Comparison of ENCODE assay signal across 9 mouse cellular contexts in the genomic region with DNA sequence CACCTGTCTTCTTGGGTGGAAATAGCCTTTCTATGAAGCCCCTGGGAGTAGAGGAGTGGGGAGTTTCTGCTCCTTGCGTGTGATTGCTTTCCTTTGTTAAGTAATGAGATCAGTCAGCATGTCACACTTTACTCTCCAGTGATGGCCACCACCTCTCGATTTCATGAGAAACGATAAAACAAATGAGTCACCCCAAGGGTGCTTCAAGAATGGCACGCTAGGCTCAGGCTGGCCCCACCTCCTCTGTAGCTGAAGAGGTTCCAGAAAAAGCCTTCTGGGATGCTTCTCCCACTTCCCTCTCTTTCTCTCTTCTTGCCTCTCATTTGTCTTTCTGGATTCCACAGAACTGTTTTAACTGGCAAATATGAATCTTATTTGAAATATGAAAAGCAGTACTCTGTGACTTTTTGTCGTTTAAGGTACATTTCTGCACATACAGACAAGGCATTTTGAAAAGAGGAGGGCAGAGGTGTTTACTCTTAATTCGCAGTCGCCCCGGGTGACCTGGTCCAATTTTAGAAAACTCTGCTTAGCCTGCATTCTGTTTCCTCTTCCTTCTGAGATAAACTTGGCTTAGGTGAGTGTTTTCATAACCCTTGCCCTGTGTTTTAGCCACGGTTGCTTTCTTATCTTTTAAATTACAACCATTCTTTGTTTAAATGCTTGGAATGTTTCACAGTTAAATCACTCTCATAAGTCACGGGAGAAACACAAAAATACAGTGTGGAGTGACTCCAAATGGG. TPM values are rescaled to one million over a fixed set of nuclear protein-coding genes. Genes with fewer than 3 reads are reported as not detected.
DNase-seq lines count a peak whose midpoint lies in the region; ATAC-seq and TF ChIP-seq lines count a peak whose summit lies in the region.
"Had no signal": no experiment of that assay in that cellular context is flagged by ENCODE, and none has a peak within 500 bp of the region (broad histone marks: within the 10 kb centered on the region; RNA-seq: fewer than 3 reads in every experiment).

No protein-coding gene starts in this region.

- H3K4me1 ChIP-seq in lung, postnatal 0 days (ENCODE audit: insufficient read depth, low read depth, low read length) = no peaks in the 10 kb centered on the region
- H3K4me1 ChIP-seq in lung, adult 2 months (ENCODE audit: control insufficient read depth, insufficient read depth, low read length) = no peaks in the 10 kb centered on the region; the same call in 1 of the 2 replicates
- 0 out of 2 replicates have a peak, but pooled peaks cover 8% of the 10 kb centered on the region for H3K4me1 ChIP-seq in stomach, embryonic 16.5 days (ENCODE audit: control insufficient read depth, insufficient read depth, low read length)
- H3K4me1 ChIP-seq in forebrain, embryonic 12.5 days = no peaks in the 10 kb centered on the region

- no peak overlapping the region for H3K4me3 ChIP-seq in lung, postnatal 0 days (ENCODE audit: low read depth, low read length)
- no peak overlapping the region for H3K4me3 ChIP-seq in lung, adult 2 months (replicated peaks; ENCODE audit: extremely low read depth, low read depth, low read length)
- no peak overlapping the region for H3K4me3 ChIP-seq in stomach, embryonic 16.5 days (replicated peaks; ENCODE audit: low read length)
- H3K4me3 ChIP-seq in forebrain, embryonic 12.5 days (replicated peaks) = no peak overlapping the region

- no peak overlapping the region for H3K27ac ChIP-seq in lung, postnatal 0 days (ENCODE audit: low read length)
- no peak overlapping the region for H3K27ac ChIP-seq in stomach, embryonic 16.5 days (ENCODE audit: low read length)
- H3K27ac ChIP-seq in forebrain, embryonic 12.5 days = no peak overlapping the region

- TF ChIP-seq CTCF in lung, postnatal 0 days (IDR thresholded peaks at IDR 0.05) = no peak
- TF ChIP-seq CTCF in lung, adult 2 months (IDR thresholded peaks at IDR 0.05; ENCODE audit: insufficient read depth, low read length) = no peak

- peak; percentile 73 for TF ChIP-seq EP300 in lung, postnatal 0 days (IDR thresholded peaks at IDR 0.05)

- no peaks in the 10 kb centered on the region for H3K36me3 ChIP-seq in lung, postnatal 0 days (ENCODE audit: insufficient read depth, low read length)
- no peaks in the 10 kb centered on the region for H3K36me3 ChIP-seq in stomach, embryonic 16.5 days (ENCODE audit: control insufficient read depth, insufficient read depth, low read length)
- H3K36me3 ChIP-seq in forebrain, embryonic 12.5 days (replicated peaks) = no peaks in the 10 kb centered on the region

- DNase-seq in lung, postnatal 0 days (ENCODE audit: low spot score) = peak; percentile 42
- no peak for DNase-seq in lung, adult 2 months
- no peak for DNase-seq in retina, embryonic 14.5 days (ENCODE audit: low spot score)
- DNase-seq: cerebellum, adult 8-10 months had no signal

- 9% methylated on average over 10 of the region's 10 CpGs for WGBS in lung, postnatal 0 days
- WGBS in lung, adult 2 months = 7% methylated on average over 10 of the region's 10 CpGs
- 10% methylated on average over 10 of the region's 10 CpGs for WGBS in stomach, embryonic 16.5 days
- WGBS in forebrain, embryonic 12.5 days = 59% methylated on average over 10 of the region's 10 CpGs

- H3K27me3 ChIP-seq in lung, postnatal 0 days (replicated peaks; ENCODE audit: insufficient read depth, low read length) = no peaks in the 10 kb centered on the region
- H3K27me3 ChIP-seq in stomach, embryonic 16.5 days (ENCODE audit: control insufficient read depth, insufficient read depth, low read length) = no peaks in the 10 kb centered on the region
- no peaks in the 10 kb centered on the region for H3K27me3 ChIP-seq in forebrain, embryonic 12.5 days

- H3K9me3 ChIP-seq in lung, postnatal 0 days (ENCODE audit: low read length) = no peaks in the 10 kb centered on the region
- H3K9me3 ChIP-seq in stomach, embryonic 16.5 days (replicated peaks; ENCODE audit: control insufficient read depth, low read length) = no peaks in the 10 kb centered on the region
- H3K9me3 ChIP-seq in forebrain, embryonic 12.5 days = no peaks in the 10 kb centered on the region

- H3K9ac ChIP-seq in lung, postnatal 0 days (replicated peaks; ENCODE audit: low read depth) = no peak overlapping the region
- no peak overlapping the region for H3K9ac ChIP-seq in stomach, embryonic 16.5 days (ENCODE audit: low read length)
- no peak overlapping the region for H3K9ac ChIP-seq in forebrain, embryonic 12.5 days

- H3K4me2 ChIP-seq in lung, postnatal 0 days (replicated peaks; ENCODE audit: low read depth, low read length) = 0 out of 2 replicates have a peak overlapping the region, but pooled peaks have one; percentile 0
- 0 out of 2 replicates have a peak overlapping the region, but pooled peaks have one; percentile 4 for H3K4me2 ChIP-seq in stomach, embryonic 16.5 days (ENCODE audit: low read depth, low read length)
- no peak overlapping the region for H3K4me2 ChIP-seq in forebrain, embryonic 12.5 days

- ATAC-seq in lung, postnatal 0 days = peak; percentile 75
- peak; percentile 32 for ATAC-seq in activated CD4-positive, CD25-positive, alpha-beta regulatory T cell, adult 4 months
- peak; percentile 14 for ATAC-seq in inflammation-experienced regulatory T-cells, adult 6 months
- no peak for ATAC-seq in stomach, embryonic 16.5 days (ENCODE audit: insufficient read depth, low FRiP score)
- no peak for ATAC-seq in forebrain, embryonic 12.5 days (ENCODE audit: low FRiP score)

- no peak for TF ChIP-seq POLR2A in lung, adult 2 months (IDR thresholded peaks at IDR 0.05; ENCODE audit: borderline replicate concordance, extremely low read depth, low read depth, low read length)

RNA-seq across cellular contexts. Expression of a gene that starts 15.3 kb away (rescaled TPM):
- polyA plus RNA-seq in lung, postnatal 0 days (2015; fragmentation: Nextera tagmentation; extraction: Ambion mirVana) = 0.08 and 0.18 TPM in 2 replicates
- 0.09 and 0.31 TPM in 2 replicates for polyA plus RNA-seq in lung, adult 2 months (2012; rRNA removed)
- polyA plus RNA-seq in activated CD4-positive, CD25-positive, alpha-beta regulatory T cell, adult 4 months (2017; shearing (Covaris generic)) = 10 to 100 TPM; 22.6 to 23.4 TPM
- polyA plus RNA-seq in inflammation-experienced regulatory T-cells, adult 6 months (2017; shearing (Covaris generic)) = 10 to 100 TPM; 25.1 to 29.8 (median 28.5) TPM
- 0.14 TPM in 1 of 2 replicates, not detected in the other for polyA plus RNA-seq in stomach, embryonic 16.5 days (2015; fragmentation: Nextera tagmentation; extraction: Ambion mirVana)
- polyA plus RNA-seq in forebrain, embryonic 12.5 days (2016; fragmentation: Nextera tagmentation; extraction: Ambion mirVana) = 0.11 and 0.12 TPM in 2 replicates
- polyA plus RNA-seq: neural tube, embryonic 14.5 days had no signal

RNA-seq across cellular contexts. Expression of a gene that starts 24.2 kb away (rescaled TPM):
- polyA plus RNA-seq in lung, postnatal 0 days (2015; fragmentation: Nextera tagmentation; extraction: Ambion mirVana) = 80.4 and 81.8 TPM in 2 replicates
- polyA plus RNA-seq in lung, adult 2 months (2012; rRNA removed) = 49.8 and 72.9 TPM in 2 replicates
- polyA plus RNA-seq in activated CD4-positive, CD25-positive, alpha-beta regulatory T cell, adult 4 months (2017; shearing (Covaris generic)) = 100 to 1,000 TPM; 229 to 255 TPM
- 100 to 1,000 TPM; 231 to 337 (median 232) TPM for polyA plus RNA-seq in inflammation-experienced regulatory T-cells, adult 6 months (2017; shearing (Covaris generic))
- 125 and 138 TPM in 2 replicates for polyA plus RNA-seq in stomach, embryonic 16.5 days (2015; fragmentation: Nextera tagmentation; extraction: Ambion mirVana)
- polyA plus RNA-seq in forebrain, embryonic 12.5 days (2016; fragmentation: Nextera tagmentation; extraction: Ambion mirVana) = 104 and 115 TPM in 2 replicates

RNA-seq across cellular contexts. Expression of a gene that starts 33.5 kb away (rescaled TPM):
- polyA plus RNA-seq in lung, postnatal 0 days (2015; fragmentation: Nextera tagmentation; extraction: Ambion mirVana) = 13.4 and 14.2 TPM in 2 replicates
- 11.5 and 12.3 TPM in 2 replicates for polyA plus RNA-seq in lung, adult 2 months (2012; rRNA removed)
- polyA plus RNA-seq in activated CD4-positive, CD25-positive, alpha-beta regulatory T cell, adult 4 months (2017; shearing (Covaris generic)) = 10 to 100 TPM; 34.0 to 37.2 TPM
- polyA plus RNA-seq in inflammation-experienced regulatory T-cells, adult 6 months (2017; shearing (Covaris generic)) = 10 to 100 TPM; 38.9 to 52.3 (median 41.0) TPM
- 40.4 and 41.1 TPM in 2 replicates for polyA plus RNA-seq in stomach, embryonic 16.5 days (2015; fragmentation: Nextera tagmentation; extraction: Ambion mirVana)
- 13.9 and 18.4 TPM in 2 replicates for polyA plus RNA-seq in forebrain, embryonic 12.5 days (2016; fragmentation: Nextera tagmentation; extraction: Ambion mirVana)

RNA-seq across cellular contexts. Expression of a gene that starts 59.4 kb away (rescaled TPM):
- polyA plus RNA-seq in lung, postnatal 0 days (2015; fragmentation: Nextera tagmentation; extraction: Ambion mirVana) = not detected in 2 replicates
- polyA plus RNA-seq in lung, adult 2 months (2012; rRNA removed) = not detected in 2 replicates
- under 1 TPM in 1 of 2 experiments, not detected in 1; 0.19 TPM for polyA plus RNA-seq in activated CD4-positive, CD25-positive, alpha-beta regulatory T cell, adult 4 months (2017; shearing (Covaris generic))
- under 1 TPM in 1 of 3 experiments, not detected in 2; 0.24 TPM for polyA plus RNA-seq in inflammation-experienced regulatory T-cells, adult 6 months (2017; shearing (Covaris generic))
- polyA plus RNA-seq in stomach, embryonic 16.5 days (2015; fragmentation: Nextera tagmentation; extraction: Ambion mirVana) = not detected in 2 replicates
- not detected in 2 replicates for polyA plus RNA-seq in forebrain, embryonic 12.5 days (2016; fragmentation: Nextera tagmentation; extraction: Ambion mirVana)
- polyA plus RNA-seq: neural tube, embryonic 14.5 days had no signal

Comparison
In these comparisons a context has a peak if more than half of its experiments do, and no peak if none do; other contexts are left out.
1. ATAC-seq: peak in lung, postnatal 0 days (single experiment), activated CD4-positive, CD25-positive, alpha-beta regulatory T cell, adult 4 months (single experiment) and inflammation-experienced regulatory T-cells, adult 6 months (single experiment); none in stomach, embryonic 16.5 days (single experiment) and forebrain, embryonic 12.5 days (single experiment).
2. RNA of a gene that starts 15.3 kb away (polyA plus RNA-seq): 25.1 to 29.8 TPM in inflammation-experienced regulatory T-cells, adult 6 months and 22.6 to 23.4 TPM in activated CD4-positive, CD25-positive, alpha-beta regulatory T cell, adult 4 months; 0.09 to 0.31 TPM in lung, adult 2 months, 0.08 to 0.18 TPM in lung, postnatal 0 days, 0.11 to 0.12 TPM in forebrain, embryonic 12.5 days and 0.14 TPM in stomach, embryonic 16.5 days; every median in the first group is over 10 times any median in the second.